Mouse (Mus musculus) frontal cortex, adult (tissue): ENCODE data around the gene Lsmem1.
"Not testable (repeated sequence)": the region's sequence is repeated elsewhere in the genome, so short reads cannot be mapped to it uniquely, and the experiment has no call there.

Source experiments
- ATAC-seq: cut with Nextera tagmentation; 2 replicates; pipeline ENCODE4 v1.9.2; 2017; ENCODE audit warnings: mild to moderate bottlenecking, moderate library complexity, mixed read lengths; ENCODE audit not compliant: low TSS enrichment

Lsmem1 gene

DNA sequence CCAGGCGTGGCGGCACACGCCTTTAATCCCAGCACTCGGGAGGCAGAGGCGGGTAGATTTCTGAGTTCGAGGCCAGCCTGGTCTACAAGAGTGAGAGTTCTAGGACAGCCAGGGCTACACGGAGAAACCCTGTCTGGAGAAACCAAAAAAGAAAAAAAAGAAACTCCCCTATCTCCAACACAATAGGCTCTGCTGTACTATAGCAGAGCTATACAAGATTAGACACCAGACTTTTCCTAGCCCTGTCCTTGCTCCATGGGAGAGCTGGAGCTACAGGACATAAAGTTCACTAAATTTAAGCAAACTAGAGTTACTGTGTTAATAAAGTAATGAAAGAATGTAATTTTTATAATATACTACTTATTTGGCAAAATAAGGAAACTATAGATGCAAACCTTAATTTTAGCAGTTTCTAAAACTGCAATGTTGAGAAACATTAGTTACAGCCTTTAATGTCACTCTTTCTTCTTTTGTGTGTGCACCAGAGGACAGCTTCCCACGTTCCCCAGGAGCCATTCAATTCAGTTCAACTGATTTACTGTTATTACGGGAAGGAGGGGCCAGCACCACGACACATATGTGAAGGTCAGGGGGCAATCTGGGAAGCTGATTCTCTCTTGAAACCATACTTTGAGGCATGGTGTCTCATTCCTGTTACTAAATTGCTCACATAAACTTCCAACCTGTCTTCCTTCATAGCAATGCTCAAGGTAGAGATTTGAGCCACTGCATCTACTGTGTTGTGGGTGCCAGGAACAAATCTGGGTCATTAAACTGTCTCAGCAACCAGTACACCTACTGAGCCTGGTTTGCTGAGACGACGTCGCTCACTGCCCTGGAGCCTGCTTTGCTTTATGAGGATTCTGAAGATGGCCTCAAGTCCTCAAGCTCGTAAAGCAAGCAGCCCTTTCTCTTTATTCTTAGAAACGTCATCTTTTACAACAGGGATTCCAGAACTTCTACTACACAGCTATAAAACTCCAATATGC lies 15.9 kb upstream of the Lsmem1 start:
- no peak for ATAC-seq

DNA sequence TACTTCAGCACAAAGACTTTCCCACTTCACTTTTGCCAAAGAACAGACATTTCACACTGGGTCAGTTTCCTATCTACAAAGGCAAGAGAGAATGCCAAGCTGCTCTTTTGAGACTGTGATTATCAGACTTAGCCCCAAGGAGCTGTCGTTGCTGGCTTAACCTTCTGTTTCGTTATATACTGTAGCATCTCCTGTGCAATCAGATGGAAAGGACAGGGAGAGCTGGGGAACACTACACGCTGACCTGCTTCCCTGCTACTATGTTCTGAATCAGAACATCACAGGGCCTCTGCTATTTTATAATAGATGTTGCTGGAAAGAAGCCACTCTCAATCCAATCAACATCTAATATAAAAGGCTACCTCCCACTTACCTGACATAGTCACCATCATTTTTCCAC lies 9.8 kb upstream of the Lsmem1 start:
- no peak for ATAC-seq

DNA sequence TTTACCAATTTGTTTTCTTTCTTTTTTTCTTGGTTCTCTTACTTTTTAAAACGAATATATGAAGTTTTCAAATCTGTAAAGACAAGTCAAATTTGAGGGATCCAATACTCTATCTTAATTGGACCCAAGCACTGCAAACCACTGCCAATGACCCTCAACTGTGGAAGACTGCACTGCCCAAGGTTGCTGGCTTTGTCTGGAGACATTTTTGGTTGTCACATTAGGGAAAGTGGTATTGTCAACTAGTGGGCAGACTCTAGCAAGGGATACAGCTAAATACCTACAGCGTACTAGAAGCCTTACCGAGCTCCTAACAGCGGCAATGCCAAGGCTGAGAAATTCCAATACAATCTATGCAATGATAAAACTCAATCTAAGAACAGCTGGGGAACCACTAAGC lies 8.6 kb upstream of the Lsmem1 start:
- no peak for ATAC-seq

DNA sequence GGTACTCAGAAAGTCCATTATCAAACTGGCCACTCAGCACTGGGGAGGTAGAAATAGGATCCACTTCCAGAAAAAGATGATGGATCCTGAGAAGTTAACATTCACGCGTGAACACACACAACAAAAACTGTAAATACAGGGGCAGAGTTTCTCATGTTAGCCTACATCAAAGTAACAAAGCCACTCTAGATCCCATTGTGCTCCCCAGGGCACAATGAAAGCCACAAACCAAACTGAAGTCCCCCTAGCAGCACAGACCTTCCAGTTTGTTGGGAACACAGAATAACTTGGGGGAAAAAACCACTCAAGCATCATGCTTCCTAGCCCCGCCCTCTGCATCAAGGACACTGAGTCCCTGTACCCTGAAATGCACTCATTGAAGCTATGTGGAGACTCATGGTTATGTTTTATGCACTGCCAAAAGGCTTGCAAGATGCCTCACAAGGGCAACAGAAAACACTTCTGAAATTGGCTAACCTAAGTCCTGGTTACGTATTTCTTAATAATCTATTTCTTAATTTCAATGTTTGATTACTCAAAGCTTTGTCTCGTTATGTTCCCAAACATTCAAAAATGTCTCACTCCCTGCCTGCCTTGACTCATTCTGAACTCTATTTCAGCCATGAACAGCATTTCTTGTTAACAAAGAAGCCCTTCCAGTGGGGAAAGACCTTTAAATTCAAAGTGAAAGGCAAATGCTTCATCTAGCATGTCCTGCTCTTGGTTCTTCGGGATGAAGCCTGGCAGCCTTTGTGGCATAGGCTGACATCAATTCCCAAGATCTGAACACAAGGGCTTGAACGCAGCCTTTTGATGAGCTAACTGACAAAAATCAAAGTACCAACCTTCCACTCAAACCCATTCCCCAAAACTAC lies 3.1 kb upstream of the Lsmem1 start:
- ATAC-seq, result no peak

DNA sequence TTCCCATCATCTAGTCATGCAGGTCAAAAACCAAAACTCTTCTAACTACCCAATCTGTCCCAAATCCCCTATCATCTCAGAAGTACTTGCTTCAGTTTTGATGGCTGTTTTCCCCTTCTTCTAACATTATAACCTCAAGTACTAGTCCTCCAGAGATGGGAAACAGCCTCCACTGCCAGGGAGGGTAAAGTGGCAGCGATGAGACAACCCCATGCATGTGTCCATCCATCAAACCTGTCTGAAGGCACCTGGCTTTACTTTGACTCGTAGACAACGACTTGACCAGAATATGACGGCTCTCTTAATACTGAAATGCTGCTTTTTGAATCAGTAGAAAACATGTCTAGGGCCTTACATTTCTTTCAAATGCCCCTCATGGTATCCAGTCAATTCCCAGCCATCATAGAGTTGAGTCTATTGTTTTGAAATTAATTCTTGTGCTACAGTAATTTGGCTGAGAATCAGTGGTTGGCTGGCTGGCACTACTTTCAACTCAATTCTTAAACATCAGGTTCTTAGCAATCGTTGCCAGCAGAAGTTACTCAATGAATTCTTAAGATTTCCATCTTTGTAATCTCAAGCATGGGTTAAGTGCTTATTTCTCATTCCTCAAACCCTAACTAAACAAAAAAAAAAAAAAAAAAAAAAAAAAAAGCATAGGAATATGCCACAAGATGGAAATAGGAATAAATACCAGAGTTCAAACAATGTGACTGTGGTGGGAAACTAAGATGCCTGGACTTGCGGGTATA lies 1.4 kb upstream of the Lsmem1 start:
- ATAC-seq, result no peak

DNA sequence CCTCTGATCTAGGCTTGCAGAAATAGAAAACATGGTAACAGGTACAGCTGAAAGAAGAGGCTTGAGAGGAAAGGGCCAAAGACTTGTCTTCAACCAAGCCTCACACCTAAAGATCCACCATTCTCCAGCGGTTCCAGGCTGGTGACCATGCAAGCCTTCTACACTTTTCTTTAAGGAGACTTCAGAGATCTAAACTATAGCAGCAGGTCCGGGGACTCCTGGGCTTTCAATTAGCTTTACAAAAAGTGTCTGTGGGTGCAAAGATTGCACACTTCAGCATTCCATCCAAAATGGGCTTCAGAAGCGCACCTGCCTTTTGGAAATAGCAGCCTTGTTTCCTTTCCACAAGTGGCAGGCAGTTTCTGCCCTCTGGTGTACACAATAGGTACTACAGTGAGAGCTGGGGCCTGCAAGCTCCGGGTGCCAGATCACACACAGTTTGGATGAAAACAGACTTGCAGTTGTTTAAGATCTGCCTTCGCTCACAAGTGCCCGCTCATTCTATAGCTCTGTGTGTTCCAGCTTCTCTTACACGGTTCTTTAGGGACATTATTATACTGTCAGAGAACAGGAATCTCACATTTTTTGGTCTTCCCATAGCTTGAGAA lies 609 bp upstream of the Lsmem1 start:
- ATAC-seq, result peak; percentile 78

DNA sequence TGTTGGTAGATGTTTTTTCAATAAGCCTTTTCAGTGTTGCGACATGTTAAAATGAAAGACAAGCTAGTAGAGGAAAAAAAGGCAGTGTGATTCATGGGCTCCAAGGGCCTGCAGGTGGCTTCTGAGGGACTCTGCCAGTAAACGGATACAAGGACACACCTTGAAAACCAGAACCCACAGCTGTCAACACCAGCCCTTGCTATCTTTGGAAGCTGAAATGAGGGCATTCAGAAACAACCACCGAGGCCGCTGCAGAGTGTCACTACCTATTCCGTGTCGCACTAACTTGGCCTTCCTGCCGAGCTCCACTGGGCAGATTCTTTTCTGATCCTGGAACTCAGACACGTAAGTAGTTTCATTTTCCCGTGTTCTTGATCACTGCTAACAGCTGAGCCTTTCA lies 863 bp downstream of the Lsmem1 start:
- no peak for ATAC-seq

DNA sequence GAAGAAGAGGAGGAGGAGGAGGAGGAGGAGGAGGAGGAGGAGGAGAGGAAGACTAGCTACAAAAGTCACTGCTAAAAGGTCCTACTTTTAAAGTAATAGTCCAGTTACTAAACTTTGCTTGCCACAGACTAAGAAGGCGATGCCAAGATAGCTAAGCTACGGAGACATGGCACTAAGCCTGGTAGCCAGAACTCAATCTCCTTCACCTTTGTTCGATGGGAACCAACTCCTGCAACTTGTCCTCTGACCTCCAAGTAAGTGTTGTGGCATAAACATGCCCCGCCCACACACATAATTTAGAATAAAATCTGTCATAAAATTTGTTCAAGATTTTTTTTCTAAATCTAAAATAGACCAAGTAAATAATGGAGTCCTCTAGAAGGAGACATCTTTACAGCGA lies 1.3 kb downstream of the Lsmem1 start:
- no peak for ATAC-seq

DNA sequence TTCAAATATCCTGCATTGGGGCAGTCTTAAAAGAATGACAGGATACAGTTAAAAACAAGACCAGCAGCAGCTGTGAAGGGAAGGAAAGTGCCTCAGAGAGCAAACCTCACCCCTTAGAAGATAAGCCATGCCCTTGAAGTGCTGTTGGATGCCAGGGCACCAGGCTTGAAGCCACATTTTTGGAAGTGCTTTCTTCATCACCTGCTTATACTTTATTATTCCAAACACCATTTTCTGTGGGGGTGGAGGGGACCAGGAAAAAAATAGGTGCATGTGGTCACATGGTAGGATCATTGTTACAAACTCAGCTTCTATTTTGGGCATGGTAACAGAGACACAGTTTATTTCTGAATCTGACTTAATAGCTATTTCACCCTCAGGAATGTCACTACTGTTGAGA lies 1.8 kb downstream of the Lsmem1 start:
- no peak for ATAC-seq

DNA sequence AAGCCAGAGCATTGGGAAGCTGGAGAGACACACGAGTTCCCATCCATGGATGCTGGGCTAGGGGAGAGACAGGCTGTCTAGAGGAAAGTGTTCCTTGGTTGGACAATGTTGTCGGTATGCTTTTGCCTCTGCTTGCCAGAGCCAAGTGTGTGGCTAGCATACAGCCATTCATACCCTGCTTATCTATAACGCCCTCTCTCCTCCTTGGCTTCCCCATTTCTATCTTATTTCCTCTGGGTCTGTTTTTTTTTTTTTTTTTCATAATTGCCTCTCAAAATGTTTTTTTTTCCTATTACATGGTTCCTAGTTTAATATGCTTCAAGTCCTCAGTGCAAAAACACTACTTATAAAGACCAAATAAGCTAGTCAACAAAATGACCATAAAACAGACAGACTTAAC lies 13.8 kb downstream of the Lsmem1 start:
- no peak for ATAC-seq

DNA sequence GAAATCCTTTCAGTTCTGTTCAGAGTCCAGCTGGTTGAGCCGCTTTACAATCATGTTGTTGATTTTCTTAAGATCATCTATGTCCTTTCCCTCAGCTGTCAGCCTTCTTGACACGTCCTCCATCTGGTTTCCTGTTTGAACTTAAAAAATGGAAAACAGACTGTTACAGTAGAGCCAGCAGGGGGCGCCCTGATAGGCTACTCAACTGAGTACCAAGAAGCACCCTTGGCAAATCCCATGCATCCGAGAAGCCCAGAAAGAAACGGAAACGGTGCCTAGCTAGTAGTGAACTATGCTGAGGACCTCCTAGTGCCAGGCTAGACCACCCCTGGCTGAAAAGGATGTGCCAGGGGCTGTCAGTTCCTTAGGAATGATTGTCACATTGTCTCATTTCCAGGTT lies 22.2 kb downstream of the Lsmem1 start:
- peak; percentile 52 for ATAC-seq

DNA sequence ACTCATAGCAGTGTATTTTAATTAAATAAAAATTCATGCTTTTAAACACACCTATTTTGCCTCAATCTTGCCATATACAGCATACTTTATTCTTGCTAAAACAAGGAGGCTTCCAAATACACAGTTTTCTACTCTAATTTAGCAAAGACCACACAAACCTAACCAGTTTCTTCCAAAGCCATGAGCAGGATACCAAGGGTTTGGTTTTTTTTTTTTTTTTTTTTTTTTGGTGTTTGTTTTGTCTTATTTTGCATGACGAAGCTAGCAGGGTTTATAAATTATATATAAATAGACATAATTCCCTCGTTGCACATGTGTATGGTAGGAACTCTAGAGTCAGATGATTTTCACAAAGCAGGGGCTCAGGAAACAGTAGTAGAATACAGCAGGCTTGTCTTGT lies 23.1 kb downstream of the Lsmem1 start:
- no peak for ATAC-seq

DNA sequence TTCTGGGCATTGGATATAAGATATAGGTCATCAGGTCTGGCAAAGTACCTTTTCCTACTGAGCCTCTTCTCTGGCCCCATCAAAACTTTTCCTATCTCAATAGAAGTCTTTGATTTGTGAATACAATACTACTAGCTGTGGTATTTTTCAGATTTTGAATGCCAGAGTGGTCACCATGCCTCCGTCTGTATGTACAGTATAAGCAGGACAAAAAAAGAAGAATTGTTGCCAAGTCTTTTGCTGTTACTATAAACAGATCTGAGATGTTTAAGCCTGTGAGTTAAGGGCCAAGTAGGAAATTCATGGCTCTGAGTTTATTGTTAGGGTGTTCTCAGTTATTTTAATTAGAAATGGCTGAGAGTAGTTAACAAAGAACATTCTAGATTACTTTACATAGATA lies 24.1 kb downstream of the Lsmem1 start:
- ATAC-seq, result not testable (repeated sequence)

DNA sequence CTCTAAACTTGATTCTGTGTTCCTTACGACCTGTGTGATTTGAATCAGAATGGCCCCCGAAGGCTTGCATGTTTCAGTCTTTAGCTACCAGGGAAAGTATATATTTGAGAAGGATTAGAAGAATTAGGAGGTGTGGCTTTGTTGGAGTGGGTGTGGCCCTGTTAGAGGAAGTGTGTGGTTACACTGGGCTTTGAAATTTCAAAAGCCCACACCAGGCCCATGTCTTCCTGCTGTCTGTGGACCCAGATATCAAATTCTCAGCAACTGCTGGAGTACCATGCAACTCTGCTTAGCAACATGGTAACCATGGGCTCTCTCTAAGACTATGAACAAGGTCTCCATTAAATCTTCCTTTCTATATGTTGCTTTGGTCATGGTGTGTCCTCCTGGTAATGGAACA lies 27.7 kb downstream of the Lsmem1 start:
- ATAC-seq, result no peak

DNA sequence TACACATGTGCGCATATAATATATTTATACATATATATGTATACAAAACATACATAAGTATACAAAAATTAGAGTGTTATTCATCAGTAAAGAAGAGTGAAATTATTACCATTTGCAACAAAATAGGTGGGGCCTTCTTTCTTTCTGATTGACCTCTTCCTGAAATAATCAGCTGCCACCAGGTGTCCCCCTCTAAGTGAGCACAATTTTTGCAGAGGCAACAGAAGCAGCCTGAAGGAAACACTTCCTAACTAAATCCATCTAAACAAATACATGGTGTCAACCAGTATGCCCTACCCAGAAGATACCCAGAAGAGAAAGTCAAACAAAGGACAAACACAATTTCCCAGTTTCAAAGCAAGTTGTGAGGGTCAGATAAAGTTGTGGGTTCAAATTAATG lies 29.6 kb downstream of the Lsmem1 start:
- no peak for ATAC-seq

DNA sequence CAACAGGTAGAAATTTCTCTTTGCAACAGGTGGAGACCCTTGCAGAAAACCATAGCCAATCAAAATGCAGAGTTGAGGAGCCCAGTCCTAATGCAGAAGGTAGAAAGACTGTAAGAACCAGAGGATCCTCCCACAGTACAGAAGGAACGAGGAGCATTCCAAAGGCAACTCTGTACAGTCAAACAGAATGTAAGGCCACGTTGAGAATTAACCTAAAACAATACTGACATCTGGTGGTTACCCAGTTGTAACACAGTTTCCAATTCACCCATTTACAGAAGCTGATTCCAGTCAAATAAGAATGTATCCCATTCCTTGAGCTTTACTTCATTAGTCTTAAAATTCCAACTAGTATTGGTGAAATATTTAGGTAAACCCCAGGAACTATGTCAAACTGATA lies 34.7 kb downstream of the Lsmem1 start:
- ATAC-seq, result peak; percentile 95

DNA sequence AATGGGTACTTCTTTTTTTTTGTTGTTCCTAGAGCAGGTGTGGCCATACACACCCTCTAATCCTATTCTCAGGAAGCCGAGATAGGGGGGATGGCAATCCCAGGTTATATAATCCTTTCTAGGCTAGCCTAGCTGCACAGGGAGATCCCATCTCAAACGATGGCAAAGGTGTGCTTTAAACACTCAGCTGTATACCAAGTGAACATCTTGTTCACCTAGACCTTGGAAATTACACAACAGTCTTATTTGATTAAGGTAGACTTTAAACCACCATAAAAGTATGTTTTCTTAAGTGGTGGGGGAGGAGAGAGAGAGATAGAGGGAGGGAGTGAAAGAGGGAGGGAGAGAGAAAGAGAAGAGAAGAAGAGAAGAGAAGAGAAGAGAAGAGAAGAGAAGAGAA lies 38.5 kb downstream of the Lsmem1 start:
- no peak for ATAC-seq

DNA sequence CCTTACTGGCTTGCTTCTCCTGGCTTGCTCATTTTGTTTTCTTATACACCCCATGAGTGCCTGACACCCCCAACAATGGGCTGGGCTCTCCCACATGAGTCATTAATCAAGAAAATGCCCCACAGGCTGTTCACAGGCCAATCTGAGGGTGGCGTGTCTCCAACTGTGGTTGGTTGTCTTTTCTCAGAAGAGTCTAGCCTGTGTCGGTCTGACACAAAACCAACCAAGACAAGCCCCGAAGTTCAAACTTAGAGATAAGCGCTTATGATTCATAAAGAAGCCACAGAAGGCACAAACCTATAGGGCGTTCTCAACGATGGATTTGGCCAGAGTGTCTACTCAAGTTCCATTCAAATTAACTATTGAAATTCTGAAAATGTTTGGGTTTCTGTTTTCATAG lies 45.1 kb downstream of the Lsmem1 start:
- no peak for ATAC-seq

DNA sequence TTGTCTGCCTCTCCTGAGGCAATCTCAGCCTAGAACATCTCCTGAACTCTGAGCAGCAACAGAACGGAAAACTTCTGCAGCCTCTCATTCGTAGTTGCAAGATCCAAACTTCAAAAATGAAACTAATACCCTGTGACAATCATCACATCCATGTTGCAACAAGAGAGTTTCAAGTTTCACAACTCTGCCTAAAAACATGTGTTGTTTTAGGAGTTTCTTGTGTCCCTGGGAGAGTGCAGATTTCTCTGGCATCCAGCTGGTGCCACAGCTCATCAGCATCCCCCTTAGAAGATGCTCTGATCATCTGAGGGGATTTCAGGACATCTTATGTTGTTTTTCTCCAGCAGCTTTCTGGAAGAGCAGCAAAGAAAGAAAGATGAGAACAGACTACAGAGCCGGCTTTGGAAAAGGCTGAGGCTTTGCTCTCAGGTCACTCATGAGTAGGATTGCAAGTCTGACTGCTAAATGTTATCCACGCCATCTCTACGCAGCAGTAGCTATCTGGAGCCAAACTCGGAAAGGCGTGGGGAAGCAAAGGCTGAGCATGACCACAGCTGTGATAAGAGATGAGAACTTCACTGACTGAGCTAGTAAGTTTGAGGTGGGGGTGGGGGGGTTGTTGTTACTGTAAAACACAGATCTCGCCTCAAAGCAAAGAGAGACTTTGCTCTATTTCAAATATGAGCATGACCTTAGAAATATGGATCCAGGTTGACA lies 46.8 kb downstream of the Lsmem1 start:
- 0 out of 2 replicates have a peak, but pooled peaks have one; percentile 16 for ATAC-seq

DNA sequence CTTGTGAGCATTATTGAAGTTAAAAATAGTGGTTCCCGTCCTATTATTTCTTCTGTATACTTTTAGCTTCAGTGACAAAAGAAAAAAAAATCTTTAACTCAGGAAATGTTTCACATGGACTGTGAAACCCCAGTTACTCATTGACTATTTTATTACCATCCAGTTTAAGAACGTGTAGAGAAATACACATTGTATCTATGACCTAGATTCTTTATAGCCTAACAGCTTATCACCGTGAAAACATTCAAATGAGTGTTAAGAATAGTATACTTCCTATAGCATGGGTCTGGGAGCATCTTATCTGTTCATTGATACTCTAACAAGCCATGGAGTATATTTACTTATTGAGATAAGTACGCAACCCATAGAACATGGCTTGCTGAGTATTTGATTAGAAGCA lies 52.0 kb downstream of the Lsmem1 start:
- ATAC-seq, result no peak

DNA sequence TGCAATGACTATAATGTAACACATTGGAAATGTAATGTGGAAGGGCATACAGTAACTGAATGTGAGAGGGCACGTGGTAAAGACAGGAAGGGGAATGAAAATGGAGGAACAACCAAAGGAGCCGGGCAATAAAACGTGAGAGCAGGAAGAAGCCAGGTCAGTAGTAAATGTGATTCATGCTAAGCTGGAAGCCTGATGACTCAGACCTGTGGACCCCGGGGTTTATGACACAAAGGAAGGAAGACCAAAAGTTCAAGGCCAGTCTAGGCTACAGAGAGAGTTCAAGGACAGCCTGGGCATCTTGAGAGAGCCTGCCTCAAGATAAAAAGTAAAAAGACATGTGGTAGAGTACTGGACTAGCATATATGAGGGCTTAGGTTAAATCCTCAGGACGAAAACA lies 52.8 kb downstream of the Lsmem1 start:
- ATAC-seq, result no peak
